ENCODE assay signal across 9 mouse cellular contexts in the genomic region with DNA sequence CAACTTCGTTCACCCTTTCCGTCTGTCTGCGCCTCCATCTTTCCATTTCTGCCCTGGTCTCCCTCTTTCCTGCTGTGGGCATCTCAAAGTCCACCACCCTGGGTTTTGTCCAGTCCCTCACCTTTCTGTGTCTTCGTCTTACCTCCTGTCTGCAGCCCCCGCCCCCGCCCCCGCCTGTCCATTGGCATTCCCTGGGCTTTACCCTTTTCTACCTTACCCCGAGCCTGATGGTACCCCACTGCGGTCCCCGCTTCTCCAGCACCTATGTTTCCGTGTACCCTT. TPM values are rescaled to one million over a fixed set of nuclear protein-coding genes. Genes with fewer than 3 reads are reported as not detected.
DNase-seq lines count a peak whose midpoint lies in the region; ATAC-seq lines count a peak whose summit lies in the region.
"Had no signal": no experiment of that assay in that cellular context is flagged by ENCODE, and none has a peak within 500 bp of the region (broad histone marks: within the 10 kb centered on the region; RNA-seq: fewer than 3 reads in every experiment).

No protein-coding gene starts in this region.

- no peak for DNase-seq in heart, adult 9 months (ENCODE audit: low spot score in 2 of 2)
- peak; percentile 13 to 28 for DNase-seq in cerebellum, adult 18-20 months
- DNase-seq in hindbrain, embryonic 10.5 days (ENCODE audit: low spot score): no peak
- DNase-seq in adrenal gland, postnatal 4 days (ENCODE audit: low spot score in 2 of 2): no peak
- no peak for DNase-seq in embryo, embryonic 10 days (ENCODE audit: low spot score)
- DNase-seq: liver, postnatal 0 days had no signal

- 1% methylated on average over 11 of the region's 11 CpGs for WGBS in heart, embryonic 11.5 days (ENCODE audit: insufficient replicate concordance)
- 3% methylated on average over 11 of the region's 11 CpGs for WGBS in hindbrain, embryonic 10.5 days
- WGBS in midbrain, embryonic 13.5 days: 1% methylated on average over 11 of the region's 11 CpGs

- no peak overlapping the region for H3K27ac ChIP-seq in heart, embryonic 11.5 days (ENCODE audit: low read depth, low read length)
- peak overlapping the region; percentile 94 for H3K27ac ChIP-seq in hindbrain, embryonic 10.5 days
- H3K27ac ChIP-seq in midbrain, embryonic 13.5 days: peak overlapping the region; percentile 90; the same call in 1 of the 2 replicates

- no peak for ATAC-seq in heart, embryonic 11.5 days (replicated peaks; ENCODE audit: insufficient number of reproducible peaks, low FRiP score, low TSS enrichment)
- ATAC-seq in midbrain, embryonic 13.5 days: no peak
- no peak for ATAC-seq in monocyte, adult 5-6 weeks (replicated peaks; ENCODE audit: insufficient number of reproducible peaks, low FRiP score, low TSS enrichment, poor library complexity, severe bottlenecking)
- ATAC-seq: liver, postnatal 0 days had no signal

- H3K27me3 ChIP-seq in heart, embryonic 11.5 days (ENCODE audit: control insufficient read depth, insufficient read depth, low read length): peaks cover 92% of the 10 kb centered on the region
- H3K27me3 ChIP-seq in hindbrain, embryonic 10.5 days (ENCODE audit: insufficient read depth, poor library complexity, severe bottlenecking): peaks cover 92% of the 10 kb centered on the region
- 0 out of 2 replicates have a peak, but pooled peaks cover 2% of the 10 kb centered on the region for H3K27me3 ChIP-seq in midbrain, embryonic 13.5 days

- no peaks in the 10 kb centered on the region for H3K36me3 ChIP-seq in heart, embryonic 11.5 days (ENCODE audit: control insufficient read depth, insufficient read depth, low read length)
- H3K36me3 ChIP-seq in hindbrain, embryonic 10.5 days: no peaks in the 10 kb centered on the region
- H3K36me3 ChIP-seq in midbrain, embryonic 13.5 days: no peaks in the 10 kb centered on the region

- H3K4me2 ChIP-seq in heart, embryonic 11.5 days: peak overlapping the region; percentile 94
- H3K4me2 ChIP-seq in midbrain, embryonic 13.5 days (replicated peaks): peak overlapping the region; percentile 93

- H3K4me1 ChIP-seq in heart, embryonic 11.5 days (ENCODE audit: control insufficient read depth, insufficient read depth, low read length): peaks cover 10% of the 10 kb centered on the region
- H3K4me1 ChIP-seq in hindbrain, embryonic 10.5 days (replicated peaks): peaks cover 86% of the 10 kb centered on the region
- peaks cover 67% of the 10 kb centered on the region for H3K4me1 ChIP-seq in midbrain, embryonic 13.5 days (replicated peaks)

- no peak overlapping the region for H3K9ac ChIP-seq in heart, embryonic 11.5 days (ENCODE audit: low read depth, low read length)
- peak overlapping the region; percentile 98 for H3K9ac ChIP-seq in midbrain, embryonic 13.5 days (replicated peaks)
- H3K9ac ChIP-seq: liver, postnatal 0 days had no signal

- H3K4me3 ChIP-seq in heart, embryonic 11.5 days (ENCODE audit: low read depth, low read length): peak overlapping the region; percentile 58; the same call in 1 of the 2 replicates
- H3K4me3 ChIP-seq in hindbrain, embryonic 10.5 days: peak overlapping the region; percentile 82
- H3K4me3 ChIP-seq in midbrain, embryonic 13.5 days (replicated peaks): peak overlapping the region; percentile 89

- no peaks in the 10 kb centered on the region for H3K9me3 ChIP-seq in heart, embryonic 11.5 days (replicated peaks; ENCODE audit: control insufficient read depth, low read length)
- no peaks in the 10 kb centered on the region for H3K9me3 ChIP-seq in hindbrain, embryonic 10.5 days
- no peaks in the 10 kb centered on the region for H3K9me3 ChIP-seq in midbrain, embryonic 13.5 days

RNA-seq across cellular contexts. Expression of a gene that starts 1.6 kb away (rescaled TPM):
- 0.30 and 0.48 TPM in 2 replicates for polyA plus RNA-seq in heart, embryonic 11.5 days (2014; fragmentation: Nextera tagmentation; extraction: Ambion mirVana)
- 0.96 and 2.6 TPM in 2 replicates for polyA plus RNA-seq in hindbrain, embryonic 10.5 days (2016; fragmentation: Nextera tagmentation; extraction: Ambion mirVana)
- 4.8 and 7.1 TPM in 2 replicates for polyA plus RNA-seq in midbrain, embryonic 13.5 days (2015; fragmentation: Nextera tagmentation; extraction: Ambion mirVana)
- total RNA-seq in monocyte, adult 5-6 weeks (2017): not detected in 3 replicates
- total RNA-seq in adrenal gland, postnatal 4 days (2021): 10 to 100 TPM in 1 of 2 experiments, 1 to 10 TPM in 1; 6.6 to 10.1 TPM
- polyA plus RNA-seq: liver, postnatal 0 days had no signal

RNA-seq across cellular contexts. Expression of a gene that starts 28.8 kb away (rescaled TPM):
- 1.4 and 4.1 TPM in 2 replicates for polyA plus RNA-seq in heart, embryonic 11.5 days (2014; fragmentation: Nextera tagmentation; extraction: Ambion mirVana)
- 0.25 and 0.89 TPM in 2 replicates for polyA plus RNA-seq in hindbrain, embryonic 10.5 days (2016; fragmentation: Nextera tagmentation; extraction: Ambion mirVana)
- polyA plus RNA-seq in midbrain, embryonic 13.5 days (2015; fragmentation: Nextera tagmentation; extraction: Ambion mirVana): 1.8 and 5.1 TPM in 2 replicates
- total RNA-seq in monocyte, adult 5-6 weeks (2017): not detected in 3 replicates
- 1 to 10 TPM; 2.1 to 3.4 TPM for total RNA-seq in adrenal gland, postnatal 4 days (2021)

RNA-seq across cellular contexts. Expression of a gene that starts 36.6 kb away (rescaled TPM):
- not detected in 2 replicates for polyA plus RNA-seq in heart, embryonic 11.5 days (2014; fragmentation: Nextera tagmentation; extraction: Ambion mirVana)
- not detected in 2 replicates for polyA plus RNA-seq in hindbrain, embryonic 10.5 days (2016; fragmentation: Nextera tagmentation; extraction: Ambion mirVana)
- 0.64 and 1.9 TPM in 2 replicates for polyA plus RNA-seq in midbrain, embryonic 13.5 days (2015; fragmentation: Nextera tagmentation; extraction: Ambion mirVana)
- total RNA-seq in monocyte, adult 5-6 weeks (2017): not detected in 3 replicates
- total RNA-seq in adrenal gland, postnatal 4 days (2021): 1 to 10 TPM; 2.0 to 3.3 TPM
- polyA plus RNA-seq: liver, postnatal 0 days had no signal

Comparison
In these comparisons a context has a peak if more than half of its experiments do, and no peak if none do; other contexts are left out.
1. DNase-seq: peak in cerebellum, adult 18-20 months (2 of 2); none in heart, adult 9 months (0 of 2), hindbrain, embryonic 10.5 days (single experiment), adrenal gland, postnatal 4 days (0 of 2) and embryo, embryonic 10 days (single experiment).
2. Peak in every context shown above with its lines, with median percentiles within 50 percentile points of each other: H3K4me3 ChIP-seq.